Mouse (Mus musculus): ENCODE measurements around the gene Syne2.

Gene Syne2

GRCm38 (mm10) chr12:76046561-76046960, 228.6 kb downstream of the Syne2 start:
- DNase-seq (ENCODE audit: low read depth, low spot score): no peak

DNA sequence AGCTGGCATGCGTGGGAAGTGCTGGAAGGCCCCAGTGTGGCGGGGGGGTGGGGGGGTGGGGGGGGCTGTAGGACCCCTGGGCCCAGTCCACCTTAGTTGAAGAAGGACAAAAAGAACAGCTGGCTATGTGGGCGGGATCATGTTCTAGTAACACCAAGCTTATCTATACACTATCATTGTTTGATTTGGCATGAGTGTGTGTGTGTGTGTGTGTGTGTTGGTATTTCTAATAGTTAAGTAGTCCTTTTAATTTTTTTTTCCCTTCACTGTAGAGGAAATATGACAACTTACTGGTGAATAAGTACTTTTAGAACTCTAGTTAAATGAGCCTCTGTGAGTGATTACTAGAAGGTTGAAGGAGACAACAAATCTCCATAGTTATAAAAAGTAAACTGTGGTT, 230.0 kb downstream of the Syne2 start:
- DNase-seq (ENCODE audit: low read depth, low spot score): no peak

- no peak for DNase-seq (ENCODE audit: low read depth, low spot score)
Measured at GRCm38 (mm10) chr12:76048672-76049071, 230.7 kb downstream of the Syne2 start.

- no peak for DNase-seq (ENCODE audit: low read depth, low spot score)
Measured at GRCm38 (mm10) chr12:76049343-76049742, 231.4 kb downstream of the Syne2 start.

- DNase-seq (ENCODE audit: low read depth, low spot score): no peak
Measured at GRCm38 (mm10) chr12:76051879-76052278, 233.9 kb downstream of the Syne2 start.

GRCm38 (mm10) chr12:76054653-76055052, 236.7 kb downstream of the Syne2 start:
- DNase-seq (ENCODE audit: low read depth, low spot score): no peak

DNA sequence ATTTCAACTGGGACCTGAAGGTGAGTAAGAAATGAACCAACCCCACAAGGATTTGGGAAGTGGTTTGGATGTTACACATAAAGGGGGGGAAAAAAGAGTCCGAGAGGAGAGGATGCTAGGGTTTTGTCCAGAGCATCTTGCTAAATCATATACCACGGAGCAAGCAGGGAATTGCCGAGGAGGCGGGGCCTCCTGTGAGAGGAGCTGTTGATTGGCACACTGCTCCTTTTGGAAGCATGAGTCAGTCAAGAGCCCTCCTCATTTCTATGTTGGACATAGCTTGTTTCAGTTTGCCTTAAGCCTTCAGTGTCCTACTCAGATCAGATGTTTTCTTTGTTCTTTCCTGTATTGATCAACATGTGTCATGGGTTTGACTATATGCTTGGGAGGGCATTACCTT, 245.1 kb downstream of the Syne2 start:
- DNase-seq (ENCODE audit: low read depth, low spot score): no peak

DNA sequence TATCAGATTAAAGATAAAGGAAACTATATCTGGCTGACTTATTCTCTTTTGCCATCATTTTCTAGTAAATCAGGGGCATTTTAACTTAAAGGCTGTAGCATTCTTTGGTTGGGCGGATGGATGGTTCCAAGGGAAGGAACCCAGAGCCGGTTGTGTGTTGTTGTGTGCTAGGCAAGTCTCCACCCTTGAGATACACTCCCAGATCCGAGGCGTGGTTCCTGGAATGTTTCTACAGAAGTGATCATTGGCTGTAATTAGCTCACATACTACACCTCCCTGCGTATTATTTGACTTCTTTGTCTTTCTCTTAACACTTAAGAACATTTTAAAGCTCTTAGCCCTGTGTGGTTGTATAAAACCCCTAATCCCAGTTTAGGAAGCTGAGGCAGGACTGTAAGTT, 252.5 kb downstream of the Syne2 start:
- DNase-seq (ENCODE audit: low read depth, low spot score): no peak

DNA sequence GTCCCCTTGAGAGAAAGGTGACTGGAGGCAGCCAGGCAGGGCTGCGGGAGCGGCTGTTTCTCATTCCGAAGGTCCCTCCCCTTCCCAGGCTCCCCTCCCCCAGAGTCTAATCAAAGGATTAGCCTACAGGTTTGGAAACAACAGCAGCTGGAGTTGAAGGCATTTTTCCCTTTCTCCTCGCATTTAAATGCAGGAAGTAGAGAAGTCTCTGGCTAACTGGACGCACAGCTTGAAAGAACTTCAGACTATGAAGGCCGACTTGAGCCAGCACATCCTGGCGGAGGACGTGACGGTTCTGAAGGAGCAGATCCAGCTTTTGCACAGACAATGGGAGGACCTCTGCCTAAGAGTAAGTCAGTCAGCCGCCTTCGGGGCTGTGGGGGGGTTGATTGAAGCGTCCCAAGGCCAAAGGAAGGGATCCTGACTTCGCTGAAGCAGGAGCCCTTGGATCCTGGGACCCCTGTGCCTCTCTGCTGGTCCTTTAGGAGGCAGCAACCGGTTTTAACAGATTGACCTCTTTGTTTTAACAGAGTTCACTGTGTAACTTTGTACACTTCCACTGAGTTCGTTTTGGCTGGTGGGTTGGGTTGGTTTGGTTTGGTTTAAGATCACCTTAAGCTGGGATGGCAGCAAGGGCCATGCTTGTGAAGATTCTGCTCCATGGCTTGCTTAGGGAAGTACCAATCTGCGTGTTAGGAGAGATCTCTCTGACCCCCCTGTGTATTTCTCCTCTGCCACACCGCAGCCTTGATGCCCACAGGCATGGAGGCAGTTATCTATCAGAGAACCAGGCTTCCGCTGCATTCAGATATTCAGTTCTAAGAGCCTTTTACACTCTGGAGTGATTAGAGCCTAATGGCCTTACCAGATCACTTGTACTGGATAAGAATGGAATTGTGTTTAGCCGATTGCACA, 254.3 kb downstream of the Syne2 start:
- no peak for DNase-seq (ENCODE audit: low read depth, low spot score)

DNA sequence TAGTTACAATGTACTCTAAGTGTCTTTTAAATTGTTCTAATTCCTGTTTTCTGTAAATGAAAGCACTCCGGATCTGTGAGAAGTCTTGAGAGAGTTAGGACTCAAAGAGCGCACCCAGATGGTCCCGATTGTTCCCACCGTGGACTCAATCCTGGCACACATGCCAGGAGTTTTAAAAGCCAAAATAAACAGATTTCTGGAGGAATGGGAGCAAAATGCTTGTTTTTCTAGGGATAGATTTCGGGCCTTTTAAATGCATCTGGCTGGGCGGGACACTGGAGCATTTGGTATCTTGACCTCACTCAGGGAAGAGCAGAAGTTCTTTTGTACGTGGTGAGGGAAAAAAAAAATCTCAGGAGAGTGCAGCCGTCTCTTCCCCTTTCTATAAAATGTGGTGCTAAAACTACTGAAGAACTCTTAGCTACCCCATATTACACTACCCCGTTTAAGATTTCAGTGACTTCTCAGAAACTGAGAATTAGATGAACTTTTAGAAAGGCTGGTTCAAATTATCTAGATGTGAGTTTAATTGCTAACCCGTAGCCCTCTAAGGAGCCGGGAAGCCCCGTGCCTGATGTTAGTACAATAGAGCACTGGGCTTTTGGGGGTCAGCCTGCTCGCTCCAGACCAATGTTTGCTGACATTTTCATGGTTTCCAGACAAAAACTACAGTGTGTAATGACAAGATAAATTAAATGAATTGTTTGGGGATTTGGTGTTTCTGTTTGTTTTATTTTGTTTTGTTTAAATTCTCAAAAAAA, 255.3 kb downstream of the Syne2 start:
- no peak for DNase-seq (ENCODE audit: low read depth, low spot score)

DNA sequence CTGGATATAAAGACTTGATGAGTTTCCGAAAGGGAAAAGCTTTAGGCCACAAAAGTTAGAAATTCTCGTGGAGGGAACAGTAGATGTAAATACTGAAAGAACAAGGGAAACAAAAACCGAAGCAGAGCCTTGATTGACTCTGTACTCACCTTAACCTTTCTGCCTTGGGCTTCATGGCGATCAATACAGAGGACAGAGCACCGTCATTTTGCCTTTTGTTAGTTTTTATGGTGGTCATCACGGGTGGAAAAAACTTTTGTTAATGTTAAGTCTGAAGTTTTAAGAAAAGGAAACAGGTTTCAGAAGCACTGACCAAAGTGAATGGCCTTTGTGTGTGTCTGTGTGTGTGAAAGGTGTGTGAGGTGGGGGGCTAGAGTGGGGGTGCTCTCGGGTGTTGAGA, 256.0 kb downstream of the Syne2 start:
- no peak for DNase-seq (ENCODE audit: low read depth, low spot score)

DNA sequence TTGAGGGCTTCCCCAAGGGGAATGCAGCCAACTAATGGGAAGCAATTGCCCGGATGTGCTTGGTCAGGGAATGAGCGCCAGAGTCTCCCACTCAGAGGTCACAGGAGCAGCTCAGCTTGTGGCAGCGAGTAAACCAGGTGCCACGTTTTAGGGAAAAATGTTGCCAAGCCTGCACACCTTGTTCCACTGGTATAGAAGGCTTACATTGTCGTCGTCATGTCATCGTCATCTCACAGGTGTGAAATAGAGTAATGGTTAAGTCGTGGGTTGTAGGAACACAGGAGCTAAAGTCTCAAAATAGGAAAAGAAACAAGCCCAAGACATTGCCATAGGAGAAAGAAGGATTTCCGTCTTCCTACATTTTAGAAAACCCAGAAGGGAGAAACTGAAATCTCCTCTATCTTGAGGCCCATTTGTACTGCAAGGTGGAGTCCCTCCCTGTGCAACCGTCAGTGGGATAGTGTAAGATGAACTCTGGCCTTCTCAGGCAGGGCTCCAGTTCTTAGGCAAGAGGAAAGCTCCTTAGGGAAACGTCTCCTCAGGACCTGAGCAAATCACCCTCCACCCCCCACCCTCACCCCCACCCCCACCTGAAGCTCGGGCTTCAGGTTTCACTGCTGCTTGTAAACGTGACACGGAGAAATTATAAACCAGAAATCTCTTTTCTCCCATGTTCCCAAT, 263.1 kb downstream of the Syne2 start:
- DNase-seq (ENCODE audit: low read depth, low spot score): peak; percentile 36

GRCm38 (mm10) chr12:76081557-76082211, 263.8 kb downstream of the Syne2 start:
- peak; percentile 34 for DNase-seq (ENCODE audit: low read depth, low spot score)

- DNase-seq (ENCODE audit: low read depth, low spot score): no peak
Measured at GRCm38 (mm10) chr12:76085066-76085465, 267.1 kb downstream of the Syne2 start.

DNA sequence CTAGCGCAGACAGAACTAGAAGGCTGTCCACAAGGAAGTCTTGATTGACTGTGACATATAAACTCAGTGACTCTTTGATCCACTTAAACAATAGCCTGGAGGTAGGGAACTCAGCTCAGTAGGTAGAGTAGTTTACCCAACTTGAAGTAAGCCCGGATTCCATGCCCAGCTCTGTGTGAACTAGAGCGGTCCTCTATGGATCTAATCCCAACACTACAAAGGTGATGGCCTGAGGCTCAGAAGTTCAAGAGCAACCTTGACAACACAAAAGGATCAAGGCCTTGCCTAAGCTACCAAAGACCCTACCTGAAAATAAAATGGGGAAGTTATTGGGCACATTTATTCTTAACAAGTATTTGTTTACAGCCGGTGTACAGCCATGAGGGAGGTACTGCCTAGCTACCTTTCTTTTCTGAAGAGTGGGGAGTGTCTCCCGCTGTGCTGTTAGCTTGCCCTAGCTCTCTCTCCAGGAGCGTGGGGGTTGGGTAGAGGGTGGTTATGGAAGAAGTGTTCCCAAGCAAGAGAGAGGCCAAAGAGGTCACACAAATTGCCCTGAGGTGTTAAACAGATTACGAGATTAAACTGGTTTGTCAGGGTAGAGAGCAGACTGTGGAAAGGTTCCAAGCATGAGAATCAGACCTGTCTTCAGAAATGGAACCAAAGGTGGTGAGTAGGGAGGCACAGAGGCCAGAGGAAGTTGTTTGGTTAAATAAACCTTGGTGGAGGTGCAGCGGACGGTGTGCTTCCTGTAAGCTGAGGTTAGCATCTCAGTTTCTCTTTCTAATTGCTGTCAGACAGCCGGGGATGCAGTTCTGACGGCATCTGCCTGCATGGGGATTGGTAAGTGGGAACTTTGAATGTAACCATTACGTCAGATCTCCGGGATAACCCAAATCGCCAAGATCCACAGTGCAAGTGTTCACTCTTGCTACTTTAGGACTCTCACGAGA, 268.3 kb downstream of the Syne2 start:
- no peak for DNase-seq (ENCODE audit: low read depth, low spot score)

GRCm38 (mm10) chr12:76087025-76087424, 269.1 kb downstream of the Syne2 start:
- DNase-seq (ENCODE audit: low read depth, low spot score): no peak

GRCm38 (mm10) chr12:76092789-76093466, 275.0 kb downstream of the Syne2 start:
- no peak for DNase-seq (ENCODE audit: low read depth, low spot score)

GRCm38 (mm10) chr12:76093613-76094588, 276.0 kb downstream of the Syne2 start:
- no peak for DNase-seq (ENCODE audit: low read depth, low spot score)
